Mouse (Mus musculus): ENCODE data around the gene Arhgap25. TPM values are rescaled to one million over a fixed set of nuclear protein-coding genes. Genes with fewer than 3 reads are reported as not detected.

Gene Arhgap25
- polyA plus RNA-seq, 1 experiment from 2014 or later = 2.0 TPM

GRCm38 (mm10) chr6:87552054-87552807 lies 19.2 kb upstream of the Arhgap25 start:
- no peak for ATAC-seq (ENCODE audit: low FRiP score, low read depth)
- Histone ChIP-seq H3K4me1 (no peaks in the 10 kb centered on the region), H3K4me3 (no peak overlapping the region), H3K27ac (replicated peaks) (no peak overlapping the region), H3K4me2 (replicated peaks) (no peak overlapping the region), H3K9me3 (no peaks in the 10 kb centered on the region), H3K27me3 (no peaks in the 10 kb centered on the region), H3K36me3 (no peaks in the 10 kb centered on the region), H3K9ac (replicated peaks) (no peak overlapping the region)
- 62% methylated on average over 7 of the region's 7 CpGs for WGBS

GRCm38 (mm10) chr6:87547836-87548235 lies 14.8 kb upstream of the Arhgap25 start:
- H3K4me3 ChIP-seq = no peak overlapping the region
- H3K36me3 ChIP-seq = no peaks in the 10 kb centered on the region
- 0 out of 2 replicates have a peak, but pooled peaks cover 4% of the 10 kb centered on the region for H3K27me3 ChIP-seq
- H3K9me3 ChIP-seq = peaks cover 11% of the 10 kb centered on the region; the same call in 1 of the 2 replicates
- no peak overlapping the region for H3K4me2 ChIP-seq (replicated peaks)
- no peak for ATAC-seq (ENCODE audit: low FRiP score, low read depth)
- H3K27ac ChIP-seq (replicated peaks) = no peak overlapping the region
- H3K9ac ChIP-seq (replicated peaks) = no peak overlapping the region
- H3K4me1 ChIP-seq = peaks cover 11% of the 10 kb centered on the region
- 85% methylated on average over 7 of the region's 7 CpGs for WGBS

- no peak overlapping the region for H3K4me2 ChIP-seq (replicated peaks)
- peaks cover 11% of the 10 kb centered on the region; the same call in 1 of the 2 replicates for H3K9me3 ChIP-seq
- 0 out of 2 replicates have a peak, but pooled peaks cover 4% of the 10 kb centered on the region for H3K27me3 ChIP-seq
- ATAC-seq (ENCODE audit: low FRiP score, low read depth) = no peak
- peaks cover 11% of the 10 kb centered on the region for H3K4me1 ChIP-seq
- 82% methylated on average over 4 of the region's 4 CpGs for WGBS
- no peak overlapping the region for H3K27ac ChIP-seq (replicated peaks)
- H3K4me3 ChIP-seq = no peak overlapping the region
- H3K9ac ChIP-seq (replicated peaks) = no peak overlapping the region
- H3K36me3 ChIP-seq = no peaks in the 10 kb centered on the region
Measured at GRCm38 (mm10) chr6:87547431-87547830, 14.4 kb upstream of the Arhgap25 start.

GRCm38 (mm10) chr6:87545331-87546217 lies 12.5 kb upstream of the Arhgap25 start:
- ATAC-seq (ENCODE audit: low FRiP score, low read depth) = peak; percentile 96
- Histone ChIP-seq H3K36me3 (no peaks in the 10 kb centered on the region), H3K4me1 (peaks cover 11% of the 10 kb centered on the region), H3K4me3 (no peak overlapping the region), H3K9ac (replicated peaks) (no peak overlapping the region), H3K4me2 (replicated peaks) (no peak overlapping the region), H3K27ac (replicated peaks) (peak overlapping the region; percentile 36; the same call in 1 of the 2 replicates), H3K9me3 (peaks cover 11% of the 10 kb centered on the region; the same call in 1 of the 2 replicates), H3K27me3 (0 out of 2 replicates have a peak, but pooled peaks cover 8% of the 10 kb centered on the region)
- WGBS = 18% methylated on average over 1 of the region's 1 CpGs

GRCm38 (mm10) chr6:87542027-87542426 lies 9.0 kb upstream of the Arhgap25 start:
- H3K27ac ChIP-seq (replicated peaks) = no peak overlapping the region
- peaks cover 20% of the 10 kb centered on the region for H3K4me1 ChIP-seq
- peaks cover 11% of the 10 kb centered on the region; the same call in 1 of the 2 replicates for H3K9me3 ChIP-seq
- 0 out of 2 replicates have a peak, but pooled peaks cover 8% of the 10 kb centered on the region for H3K27me3 ChIP-seq
- 77% methylated on average over 9 of the region's 9 CpGs for WGBS
- no peak overlapping the region for H3K9ac ChIP-seq (replicated peaks)
- H3K4me3 ChIP-seq = no peak overlapping the region
- ATAC-seq (ENCODE audit: low FRiP score, low read depth) = no peak
- H3K36me3 ChIP-seq = no peaks in the 10 kb centered on the region
- no peak overlapping the region for H3K4me2 ChIP-seq (replicated peaks)

- Histone ChIP-seq H3K27ac (replicated peaks) (no peak overlapping the region), H3K9me3 (peaks cover 3% of the 10 kb centered on the region; the same call in 1 of the 2 replicates), H3K4me1 (peaks cover 23% of the 10 kb centered on the region), H3K9ac (replicated peaks) (no peak overlapping the region), H3K4me2 (replicated peaks) (no peak overlapping the region), H3K4me3 (no peak overlapping the region), H3K27me3 (0 out of 2 replicates have a peak, but pooled peaks cover 11% of the 10 kb centered on the region), H3K36me3 (no peaks in the 10 kb centered on the region)
- ATAC-seq (ENCODE audit: low FRiP score, low read depth) = no peak
- 92% methylated on average over 6 of the region's 6 CpGs for WGBS
Measured at GRCm38 (mm10) chr6:87541171-87541571, 8.1 kb upstream of the Arhgap25 start.

GRCm38 (mm10) chr6:87538376-87539270 lies 5.6 kb upstream of the Arhgap25 start:
- Histone ChIP-seq H3K27ac (replicated peaks) (no peak overlapping the region), H3K4me3 (no peak overlapping the region), H3K9me3 (no peaks in the 10 kb centered on the region), H3K4me1 (peaks cover 12% of the 10 kb centered on the region; the same call in 1 of the 2 replicates), H3K36me3 (no peaks in the 10 kb centered on the region), H3K27me3 (peaks cover 12% of the 10 kb centered on the region; the same call in 1 of the 2 replicates), H3K4me2 (replicated peaks) (no peak overlapping the region), H3K9ac (replicated peaks) (no peak overlapping the region)
- WGBS = 84% methylated on average over 15 of the region's 15 CpGs
- ATAC-seq (ENCODE audit: low FRiP score, low read depth) = no peak

- WGBS = 83% methylated on average over 5 of the region's 5 CpGs
- Histone ChIP-seq H3K9ac (replicated peaks) (no peak overlapping the region), H3K36me3 (no peaks in the 10 kb centered on the region), H3K4me2 (replicated peaks) (no peak overlapping the region), H3K27me3 (peaks cover 8% of the 10 kb centered on the region; the same call in 1 of the 2 replicates), H3K4me3 (no peak overlapping the region), H3K27ac (replicated peaks) (no peak overlapping the region), H3K4me1 (peaks cover 12% of the 10 kb centered on the region; the same call in 1 of the 2 replicates), H3K9me3 (no peaks in the 10 kb centered on the region)
- ATAC-seq (ENCODE audit: low FRiP score, low read depth) = no peak
Measured at GRCm38 (mm10) chr6:87537678-87538077, 4.6 kb upstream of the Arhgap25 start.

- WGBS = 68% methylated on average over 8 of the region's 8 CpGs
- no peaks in the 10 kb centered on the region for H3K36me3 ChIP-seq
- H3K27me3 ChIP-seq = peaks cover 7% of the 10 kb centered on the region; the same call in 1 of the 2 replicates
- peaks cover 12% of the 10 kb centered on the region; the same call in 1 of the 2 replicates for H3K4me1 ChIP-seq
- no peak overlapping the region for H3K27ac ChIP-seq (replicated peaks)
- H3K9me3 ChIP-seq = no peaks in the 10 kb centered on the region
- no peak overlapping the region for H3K4me2 ChIP-seq (replicated peaks)
- H3K9ac ChIP-seq (replicated peaks) = no peak overlapping the region
- ATAC-seq (ENCODE audit: low FRiP score, low read depth) = no peak
- no peak overlapping the region for H3K4me3 ChIP-seq
Measured at GRCm38 (mm10) chr6:87536270-87536669, 3.2 kb upstream of the Arhgap25 start.

GRCm38 (mm10) chr6:87535651-87536050 lies 2.6 kb upstream of the Arhgap25 start:
- Histone ChIP-seq H3K27ac (replicated peaks) (no peak overlapping the region), H3K4me3 (no peak overlapping the region), H3K4me2 (replicated peaks) (no peak overlapping the region), H3K27me3 (peaks cover 5% of the 10 kb centered on the region; the same call in 1 of the 2 replicates), H3K9ac (replicated peaks) (no peak overlapping the region), H3K36me3 (no peaks in the 10 kb centered on the region), H3K9me3 (no peaks in the 10 kb centered on the region), H3K4me1 (peaks cover 12% of the 10 kb centered on the region; the same call in 1 of the 2 replicates)
- ATAC-seq (ENCODE audit: low FRiP score, low read depth) = no peak
- 82% methylated on average over 9 of the region's 9 CpGs for WGBS

Measured in midbrain, embryonic 12.5 days (tissue).